Mouse (Mus musculus): ENCODE measurements around the gene Phyhipl.
A peak's percentile ranks its signal among the peaks of the same experiment; 100 is the strongest.

The Phyhipl gene

GRCm38 (mm10) chr10:70533301-70533781 is 122.4 kb downstream of the Phyhipl start:
- no peak for DNase-seq (ENCODE audit: low read depth, low spot score)

GRCm38 (mm10) chr10:70532249-70532648 is 123.5 kb downstream of the Phyhipl start:
- DNase-seq (ENCODE audit: low read depth, low spot score), result peak; percentile 63

GRCm38 (mm10) chr10:70530185-70530823 is 125.5 kb downstream of the Phyhipl start:
- DNase-seq (ENCODE audit: low read depth, low spot score), result no peak

GRCm38 (mm10) chr10:70521379-70521778 is 134.4 kb downstream of the Phyhipl start:
- DNase-seq (ENCODE audit: low read depth, low spot score), result no peak

- no peak for DNase-seq (ENCODE audit: low read depth, low spot score)
Measured at GRCm38 (mm10) chr10:70520143-70521131, 135.3 kb downstream of the Phyhipl start.

- DNase-seq (ENCODE audit: low read depth, low spot score), result no peak
Measured at GRCm38 (mm10) chr10:70519640-70520099, 136.1 kb downstream of the Phyhipl start.

GRCm38 (mm10) chr10:70516661-70517060 is 139.1 kb downstream of the Phyhipl start:
- DNase-seq (ENCODE audit: low read depth, low spot score), result no peak

- DNase-seq (ENCODE audit: low read depth, low spot score), result no peak
Measured at GRCm38 (mm10) chr10:70514848-70515247, 140.9 kb downstream of the Phyhipl start.

GRCm38 (mm10) chr10:70507880-70508279 is 147.9 kb downstream of the Phyhipl start:
- DNase-seq (ENCODE audit: low read depth, low spot score), result no peak

Data from brain, embryonic 18.5 days (tissue).